Mouse (Mus musculus) left cerebral cortex, adult 18-20 months (tissue): ENCODE measurements around the gene Ooep. TPM values are rescaled to one million over a fixed set of nuclear protein-coding genes. Genes with fewer than 3 reads are reported as not detected.
A peak's percentile ranks its signal among the peaks of the same experiment; 100 is the strongest.

ENCODE experiments used
- DNase-seq, 2 experiments: peaks; one replicate each; pipeline ENCODE4 v3.0.0; 2021 to 2022; ENCODE audit warnings: low spot score in 2 of 2, mixed read lengths in 1 of 2
- long read RNA-seq, 2 experiments: library from polyadenylated mRNA; stranded (forward); transcript quantifications; one replicate each; pipeline ENCODE4 v2.0.0; 2021
- total RNA-seq, 2 experiments: library from RNA; stranded (reverse); gene quantifications; 2 replicates each; pipeline ENCODE4 v1.2.3; 2021

Ooep gene
- total RNA-seq: not detected
- long read RNA-seq, experiment 1: 0 reads
- long read RNA-seq, experiment 2: 0 reads

DNA sequence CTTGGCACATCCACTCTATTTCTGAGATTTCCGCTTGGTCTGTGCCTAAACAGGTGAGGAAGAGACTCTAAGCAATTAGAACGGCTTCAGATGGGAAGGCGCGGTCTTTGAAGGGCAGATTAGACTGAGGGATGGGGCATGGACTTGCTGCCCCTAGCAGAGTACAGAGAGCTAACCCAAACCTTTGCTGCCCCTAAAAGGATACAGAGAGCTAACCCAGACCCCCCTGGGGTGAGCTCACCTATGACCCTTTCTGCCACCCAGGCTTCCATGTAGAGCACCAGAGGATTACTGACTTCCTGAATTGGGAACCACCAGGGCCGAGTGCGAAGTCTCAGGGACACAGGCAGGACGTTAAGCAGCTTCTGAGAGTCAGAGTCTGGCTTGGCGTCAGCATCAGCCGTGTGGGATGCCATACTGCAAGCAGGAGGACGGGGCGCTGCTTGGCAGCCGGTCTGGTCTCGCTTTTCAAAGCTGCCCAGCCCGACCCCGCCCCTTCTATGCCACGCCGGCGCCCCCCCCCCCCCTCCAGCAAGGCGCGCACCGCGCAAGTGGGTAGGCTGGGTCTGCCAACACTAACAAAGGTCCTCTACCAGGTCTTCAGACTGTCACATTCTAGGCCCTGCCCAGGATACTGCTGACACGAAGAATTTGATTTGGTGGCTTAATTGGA lies at the start of gene Ooep:
TSS of gene Ooep (minus strand) at position 613 of the 673 bp plus-strand sequence.
- DNase-seq: no peak

GRCm38 (mm10) chr9:78428185-78428584 lies 49.7 kb upstream of the Ooep start:
- DNase-seq: no peak

- DNase-seq: no peak
Measured at GRCm38 (mm10) chr9:78427362-78427781, 48.8 kb upstream of the Ooep start.

DNA sequence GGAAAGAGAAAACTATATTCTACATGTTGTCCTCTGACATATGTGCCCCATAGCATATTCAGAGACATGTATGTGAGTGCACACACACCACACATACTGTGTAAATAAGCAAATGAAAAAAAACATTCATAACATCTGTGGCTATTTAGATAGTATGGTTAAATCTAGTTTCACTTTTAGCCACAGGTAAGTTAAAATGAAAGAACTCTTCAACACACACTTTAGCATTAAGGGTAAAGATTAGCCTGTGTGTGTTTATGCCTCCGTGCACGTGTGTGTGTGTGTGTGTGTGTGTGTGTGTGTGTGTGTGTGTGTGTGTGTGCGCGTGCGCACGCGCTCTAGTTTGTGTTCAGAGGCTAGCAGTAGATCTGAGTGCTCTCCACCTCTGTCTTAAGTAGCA lies 23.1 kb upstream of the Ooep start:
- DNase-seq: no peak

DNA sequence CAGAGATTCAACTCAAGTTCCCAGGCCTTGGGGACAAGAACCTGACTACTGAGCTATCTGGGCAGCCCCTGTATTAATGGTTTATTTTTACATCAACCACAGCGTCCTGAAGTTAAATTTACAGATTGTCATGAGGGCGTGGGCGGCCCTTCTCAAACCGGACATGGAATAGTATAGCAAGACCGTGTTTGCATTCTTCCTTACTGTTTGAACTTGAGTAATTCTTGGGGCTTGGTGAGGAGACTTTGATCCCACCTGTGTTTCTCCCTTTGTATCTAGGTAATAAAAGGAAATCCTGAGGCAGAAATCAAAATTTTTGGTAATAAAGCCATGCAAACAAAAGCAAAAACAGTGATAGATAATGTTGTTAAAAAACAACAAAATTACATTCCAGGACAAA lies 22.0 kb upstream of the Ooep start:
- DNase-seq: no peak

DNA sequence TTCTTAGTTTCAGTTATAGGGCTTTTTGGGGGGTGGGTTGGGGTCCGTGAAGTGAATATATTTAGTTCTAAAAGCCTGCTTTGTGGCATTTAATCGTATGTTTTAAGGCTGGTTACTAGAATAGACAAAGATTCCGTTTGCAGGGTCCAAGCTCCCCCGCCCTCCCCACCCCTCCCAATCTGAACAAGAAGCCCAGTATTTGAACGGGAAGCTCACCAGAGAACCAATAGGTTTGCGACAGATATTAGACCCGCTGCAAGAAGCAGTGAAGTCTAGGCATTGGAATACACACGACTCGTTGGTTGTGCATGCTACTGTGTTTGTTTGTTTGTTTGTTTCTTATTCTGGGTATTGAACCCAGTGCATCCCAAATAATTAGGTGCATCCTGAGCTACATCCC lies 18.0 kb upstream of the Ooep start:
- no peak for DNase-seq

DNA sequence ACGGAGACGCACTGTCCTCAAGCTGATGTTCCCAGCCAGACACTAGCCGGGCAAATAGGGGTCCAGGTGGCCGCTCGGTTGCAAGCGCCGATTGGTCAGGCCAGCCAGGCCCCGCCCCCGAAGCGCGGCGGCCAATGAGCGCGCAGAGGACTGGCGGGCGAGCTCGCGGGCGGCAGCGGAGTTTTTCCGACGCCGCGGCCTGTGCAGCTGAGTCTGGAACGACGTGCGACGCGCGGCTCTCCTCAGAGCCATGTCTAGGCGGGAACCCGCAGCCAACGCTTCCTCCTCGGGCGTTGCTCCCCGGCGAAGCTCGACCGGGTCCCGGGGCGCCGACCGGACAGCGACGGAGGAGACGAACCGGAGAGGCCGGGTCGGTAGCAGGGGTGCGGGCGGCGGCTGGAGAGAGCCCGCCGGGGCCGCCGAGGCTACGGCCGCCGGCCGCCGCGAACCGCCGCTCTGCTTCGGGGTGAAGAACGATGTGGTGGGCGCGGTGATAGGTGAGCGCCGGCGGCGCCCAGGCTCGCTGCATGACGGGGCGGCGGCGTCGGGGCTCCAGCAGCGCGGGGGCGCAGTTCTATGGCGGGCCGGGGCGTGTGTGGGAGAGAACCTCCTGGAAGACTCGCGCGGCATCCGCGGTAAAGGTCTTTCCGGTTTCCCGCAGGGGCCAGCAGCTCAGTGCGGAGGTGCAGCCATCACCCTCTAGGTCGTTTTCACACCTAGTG lies 17.3 kb upstream of the Ooep start, which contains the start of gene Ddx43:
TSS of gene Ddx43 (plus strand) at position 148 of the 722 bp plus-strand sequence.
- DNase-seq: peak in 1 of 2 experiments; percentile 16

DNA sequence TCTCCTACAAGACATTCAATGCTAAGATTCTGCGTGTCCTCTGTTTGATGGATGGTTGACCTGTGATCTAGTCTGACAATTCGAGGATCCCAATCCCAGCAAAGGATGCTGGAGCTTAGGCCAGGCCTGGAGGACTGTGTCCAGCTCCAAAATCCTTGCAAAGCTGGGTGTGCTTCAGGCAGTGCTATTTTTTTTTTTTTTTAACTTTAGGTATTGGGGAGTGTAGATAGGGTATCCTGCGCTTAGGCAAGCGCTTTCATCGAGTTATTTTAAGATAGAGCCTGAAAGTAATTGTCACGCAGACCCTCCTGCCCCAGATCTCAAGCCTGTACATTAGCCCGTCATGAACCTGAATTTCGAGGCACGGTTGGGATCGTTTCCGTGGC lies 16.7 kb upstream of the Ooep start:
- no peak for DNase-seq

GRCm38 (mm10) chr9:78394602-78395001 lies 16.1 kb upstream of the Ooep start:
- DNase-seq: peak in 1 of 2 experiments; percentile 23

- no peak for DNase-seq
Measured at GRCm38 (mm10) chr9:78393741-78394140, 15.2 kb upstream of the Ooep start.

- no peak for DNase-seq
Measured at GRCm38 (mm10) chr9:78389981-78390380, 11.5 kb upstream of the Ooep start.

GRCm38 (mm10) chr9:78386947-78387346 lies 8.4 kb upstream of the Ooep start:
- no peak for DNase-seq

DNA sequence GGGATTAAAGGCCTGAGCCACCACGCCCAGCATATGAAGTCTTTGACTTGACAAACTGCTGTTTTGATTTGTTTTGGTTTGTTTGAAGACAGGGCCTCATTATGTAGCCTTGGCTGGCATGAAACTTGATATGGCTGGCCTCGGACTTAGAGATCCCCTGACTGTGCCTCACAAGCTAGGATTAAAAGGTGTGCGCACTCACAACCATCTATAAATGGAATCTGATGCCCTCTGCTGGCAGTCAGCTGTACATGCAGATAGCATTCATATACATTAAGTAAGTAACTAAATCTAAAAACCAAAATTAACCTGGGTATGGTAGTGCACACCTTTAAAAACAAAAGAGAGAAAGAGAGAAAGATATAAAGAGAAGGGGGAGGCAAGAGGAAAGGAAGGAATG lies 7.4 kb upstream of the Ooep start:
- DNase-seq: no peak

DNA sequence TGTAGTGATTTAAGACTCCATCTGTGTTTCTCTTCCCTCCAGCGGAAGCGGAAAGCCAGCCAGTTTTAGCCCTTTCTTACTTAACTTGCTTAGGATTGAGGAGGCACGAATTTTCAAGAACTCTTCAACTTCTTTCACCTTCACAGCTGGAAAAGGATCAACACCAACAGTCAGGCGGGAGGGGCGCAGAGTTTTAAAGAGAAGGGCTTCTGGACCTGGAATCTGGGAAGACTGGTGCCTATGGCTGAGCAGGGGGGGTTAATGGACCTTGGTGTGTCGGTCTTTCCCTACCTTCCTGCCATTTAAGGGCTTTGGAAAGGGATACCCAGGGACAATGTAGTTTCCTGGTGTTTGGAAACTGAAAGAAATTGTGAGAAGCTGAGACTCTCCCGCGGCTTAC lies 979 bp downstream of the Ooep start:
- no peak for DNase-seq

DNA sequence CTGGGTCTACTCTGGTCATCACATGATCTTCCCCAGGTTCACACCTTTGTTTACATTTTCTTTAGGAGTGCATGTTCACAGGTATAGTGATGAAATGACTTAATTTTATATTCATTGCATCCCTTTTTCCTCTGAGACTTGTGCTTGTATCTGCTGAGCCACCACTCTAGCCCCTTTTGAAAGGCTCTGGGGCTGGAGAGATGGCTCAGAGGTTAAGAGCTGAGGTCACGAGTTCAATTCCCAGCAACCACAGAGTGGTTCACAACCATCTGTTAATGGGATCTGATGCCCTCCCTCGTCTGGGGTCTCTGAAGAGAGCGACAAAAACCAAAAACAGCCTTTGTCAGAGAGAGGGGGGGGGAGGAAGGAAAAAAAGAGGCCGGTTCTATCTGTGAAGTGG lies 3.0 kb downstream of the Ooep start:
- DNase-seq: no peak

DNA sequence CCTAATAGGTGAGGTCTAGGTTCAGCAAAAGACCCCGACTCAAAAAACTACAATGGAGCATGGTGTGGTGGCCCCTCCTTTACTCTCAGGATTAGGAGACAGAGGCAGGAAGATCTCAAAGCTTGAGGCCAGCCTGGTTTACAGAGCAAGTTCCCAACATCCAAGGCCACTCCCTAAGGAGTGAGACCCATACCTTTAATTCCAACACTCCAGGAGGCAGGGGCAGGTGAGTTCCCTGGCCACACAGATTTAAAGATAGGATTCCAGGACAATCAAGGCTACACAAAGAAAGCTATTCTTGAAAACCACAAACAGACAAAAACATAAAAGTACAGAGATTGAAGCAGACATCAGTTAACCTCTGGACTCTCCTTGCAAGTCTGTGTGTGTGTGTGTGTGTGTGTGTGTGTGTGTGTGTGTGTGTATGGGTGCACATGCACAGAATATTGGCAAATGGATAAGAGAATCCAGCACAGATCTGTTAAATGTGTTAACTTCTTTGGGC lies 3.6 kb downstream of the Ooep start:
- DNase-seq: no peak

DNA sequence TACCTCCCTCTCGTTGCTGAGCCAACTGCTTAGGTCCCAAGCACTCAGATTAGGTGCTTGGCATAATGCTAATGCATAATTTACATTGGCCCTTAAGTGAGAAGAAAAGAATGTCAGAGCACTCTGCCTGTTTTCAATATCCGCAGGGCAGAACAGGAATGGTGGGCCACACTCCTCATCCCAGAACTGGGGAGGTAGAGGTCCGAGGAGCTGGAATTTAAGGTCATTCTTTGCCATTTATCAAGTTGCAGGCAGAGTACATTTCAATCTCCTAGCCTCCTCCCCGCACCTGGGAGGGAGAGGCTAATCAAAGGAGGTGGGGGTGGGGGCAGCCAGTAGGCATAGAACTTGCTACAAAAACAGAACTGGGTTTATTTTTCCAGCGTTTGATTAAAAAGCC lies 4.1 kb downstream of the Ooep start:
- no peak for DNase-seq

GRCm38 (mm10) chr9:78372827-78373504 lies 5.6 kb downstream of the Ooep start:
- DNase-seq: no peak

DNA sequence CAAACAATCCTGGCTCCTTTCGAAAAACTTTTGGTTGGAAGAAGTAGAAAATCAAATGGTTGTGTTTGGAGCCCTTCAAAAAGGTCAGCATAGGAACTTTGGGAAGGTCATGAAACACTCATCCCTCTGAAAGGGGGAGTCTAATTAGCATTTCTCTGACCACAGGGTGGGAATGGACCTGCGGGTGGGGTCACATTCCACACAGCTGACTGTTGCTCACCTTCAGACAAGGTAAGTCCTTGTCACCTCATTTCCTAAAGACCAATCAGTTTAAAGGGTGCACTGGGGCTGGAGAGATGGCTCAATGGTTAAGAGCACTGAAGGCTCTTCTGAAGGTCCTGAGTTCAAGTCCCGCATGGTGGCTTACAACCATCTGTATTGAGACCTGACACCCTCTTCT lies 7.1 kb downstream of the Ooep start:
- DNase-seq: no peak

DNA sequence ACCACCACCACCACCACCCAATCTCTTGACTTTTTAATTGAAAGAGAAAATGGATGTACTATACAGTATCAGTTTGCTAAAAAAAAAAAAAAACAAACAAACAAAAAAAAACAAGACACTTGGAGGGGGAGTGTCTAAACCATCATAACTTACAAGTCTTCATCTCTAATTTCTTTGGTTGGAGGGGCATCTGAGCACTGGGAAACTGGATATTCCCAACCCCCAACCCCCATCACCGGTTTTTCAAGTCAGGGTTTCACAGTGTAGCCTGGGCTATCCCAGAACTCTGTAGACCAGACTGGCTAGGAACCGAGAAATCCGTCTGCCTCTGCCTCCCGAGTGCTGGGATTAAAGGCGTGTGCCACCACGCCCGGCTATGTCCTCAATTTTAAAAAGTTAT lies 8.7 kb downstream of the Ooep start:
- no peak for DNase-seq

DNA sequence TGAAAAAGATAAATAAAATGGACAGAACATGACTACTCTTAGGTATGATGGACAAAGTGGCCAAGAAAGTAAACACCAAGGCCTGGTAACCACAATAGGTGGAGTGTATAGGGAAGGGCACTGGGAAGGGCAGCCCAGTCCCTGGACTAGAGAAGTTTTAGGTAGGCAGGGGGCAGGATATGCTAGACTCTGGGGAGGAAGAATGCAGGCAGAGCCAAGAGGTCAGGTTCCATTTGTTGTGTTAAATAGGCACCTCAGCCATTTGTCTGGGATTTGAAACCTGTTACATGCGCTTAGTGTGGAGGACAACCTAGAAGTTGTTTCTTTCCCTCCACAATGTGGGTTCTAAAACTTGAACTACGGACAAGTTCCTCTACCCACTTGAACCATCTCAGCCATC lies 9.2 kb downstream of the Ooep start:
- DNase-seq: no peak

DNA sequence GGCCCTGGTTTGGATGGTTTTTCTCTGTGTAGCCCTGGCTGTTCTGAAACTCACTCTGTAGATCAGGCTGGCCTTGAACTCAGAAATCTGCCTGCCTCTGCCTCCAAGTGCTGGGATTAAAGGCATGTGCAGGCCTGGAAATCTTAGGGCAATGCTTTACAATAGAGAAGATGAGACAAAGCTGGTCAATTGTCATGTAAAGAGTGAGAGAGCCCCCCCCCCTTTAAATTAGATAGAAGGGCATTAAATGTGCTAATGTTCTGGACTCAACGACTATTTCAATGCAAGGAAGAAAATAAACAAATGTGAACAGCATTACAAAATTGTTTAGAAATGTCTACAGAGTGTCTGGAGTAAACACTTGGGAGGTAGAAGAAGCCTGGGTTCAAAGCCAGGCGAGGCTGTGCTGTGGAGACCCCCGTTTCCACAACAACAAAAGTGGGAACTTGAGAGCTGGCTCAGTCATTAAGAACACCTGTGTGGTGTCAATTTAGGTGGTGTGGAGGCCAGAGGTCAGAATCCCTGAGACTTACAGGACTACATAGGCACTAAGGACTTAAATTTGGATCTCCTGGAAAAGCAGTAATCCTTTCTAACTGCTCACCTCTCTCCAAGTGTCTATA lies 9.7 kb downstream of the Ooep start:
- DNase-seq: no peak
